Mouse (Mus musculus) heart, embryonic 11.5 days (tissue): Measurements from ENCODE around the gene Zc3h18. TPM values are rescaled to one million over a fixed set of nuclear protein-coding genes. Genes with fewer than 3 reads are reported as not detected.

Experiments used
- ATAC-seq: fragments of 200-750 bp; cut with Nextera tagmentation; replicated peaks from 2 replicates; pipeline ENCODE4 v1.8.0; 2017; ENCODE audit warnings: moderate library complexity; ENCODE audit not compliant: insufficient number of reproducible peaks, low FRiP score, low TSS enrichment
- H3K27ac ChIP-seq: fragments of 300-500 bp; sonication (generic); 2 replicates; pipeline ENCODE4 v1.5.1; 2014; ENCODE audit warnings: mild to moderate bottlenecking, low read depth, low read length
- H3K27me3 ChIP-seq: fragments of 300-500 bp; sonication (generic); 2 replicates; pipeline ENCODE4 v1.6.1; 2014; ENCODE audit warnings: mild to moderate bottlenecking, low read length, mixed read lengths; ENCODE audit not compliant: control insufficient read depth, insufficient read depth
- H3K36me3 ChIP-seq: fragments of 300-500 bp; sonication (generic); 2 replicates; pipeline ENCODE4 v1.6.1; 2014; ENCODE audit warnings: mild to moderate bottlenecking, low read length, moderate library complexity, mixed read lengths; ENCODE audit not compliant: control insufficient read depth, insufficient read depth
- H3K4me1 ChIP-seq: fragments of 300-500 bp; sonication (generic); 2 replicates; pipeline ENCODE4 v1.6.1; 2014; ENCODE audit warnings: low read length; ENCODE audit not compliant: control insufficient read depth, insufficient read depth
- H3K4me2 ChIP-seq: fragments of 300-500 bp; sonication (generic); 2 replicates; pipeline ENCODE4 v1.6.1; 2014; ENCODE audit warnings: mild to moderate bottlenecking, moderate library complexity
- H3K4me3 ChIP-seq: fragments of 300-500 bp; sonication (generic); 2 replicates; pipeline ENCODE4 v1.5.1; 2014; ENCODE audit warnings: low read depth, low read length
- H3K9ac ChIP-seq: fragments of 300-500 bp; sonication (generic); 2 replicates; pipeline ENCODE4 v1.6.1; 2014; ENCODE audit warnings: mild to moderate bottlenecking, low read depth, low read length, moderate library complexity
- H3K9me3 ChIP-seq: fragments of 300-500 bp; sonication (generic); replicated peaks from 2 replicates; pipeline ENCODE4 v1.6.1; 2016; ENCODE audit warnings: low read length; ENCODE audit not compliant: control insufficient read depth
- WGBS: fragments of 180-500 bp; shearing (Covaris S2); extraction: QIAGEN DNeasy Blood & Tissue Kit; methylation state at CpG from one replicate; pipeline ENCODE4 v1.1.7; 2014; ENCODE audit not compliant: insufficient replicate concordance; 5-methylcytosine and 5-hydroxymethylcytosine counted together
- polyA plus RNA-seq: library from polyadenylated mRNA; unstranded; fragments of >200 nt; fragmentation: Nextera tagmentation; extraction: Ambion mirVana; gene quantifications from 2 replicates; pipeline ENCODE4 v1.2.1, GENCODE M21; 2014

Zc3h18 gene
- polyA plus RNA-seq, 1 experiment from 2014 or later: 22.2 TPM

- Histone ChIP-seq H3K36me3 (no peaks in the 10 kb centered on the region), H3K4me2 (peak overlapping the region; percentile 73), H3K4me3 (peak overlapping the region; percentile 36), H3K9me3 (no peaks in the 10 kb centered on the region), H3K4me1 (peaks cover 46% of the 10 kb centered on the region), H3K27me3 (no peaks in the 10 kb centered on the region), H3K27ac (peak overlapping the region; percentile 29; the same call in 1 of the 2 replicates), H3K9ac (peak overlapping the region; percentile 65)
- no peak for ATAC-seq
- 6% methylated on average over 11 of the region's 11 CpGs for WGBS
Measured at GRCm38 (mm10) chr8:122343341-122343740, 33.1 kb upstream of the Zc3h18 start.

GRCm38 (mm10) chr8:122343758-122344157, 32.7 kb upstream of the Zc3h18 start:
- WGBS: 0% methylated on average over 14 of the region's 14 CpGs
- Histone ChIP-seq H3K9me3 (no peaks in the 10 kb centered on the region), H3K27ac (peak overlapping the region; percentile 29; the same call in 1 of the 2 replicates), H3K4me3 (peak overlapping the region; percentile 36), H3K36me3 (no peaks in the 10 kb centered on the region), H3K27me3 (no peaks in the 10 kb centered on the region), H3K4me1 (peaks cover 47% of the 10 kb centered on the region), H3K4me2 (peak overlapping the region; percentile 73), H3K9ac (peak overlapping the region; percentile 65)
- ATAC-seq: no peak

- WGBS: 3% methylated on average over 2 of the region's 5 CpGs
- Histone ChIP-seq H3K9me3 (no peaks in the 10 kb centered on the region), H3K4me1 (peaks cover 51% of the 10 kb centered on the region), H3K9ac (no peak overlapping the region), H3K36me3 (no peaks in the 10 kb centered on the region), H3K27ac (no peak overlapping the region), H3K4me2 (peak overlapping the region; percentile 73), H3K27me3 (no peaks in the 10 kb centered on the region), H3K4me3 (peak overlapping the region; percentile 36)
- 0 out of 2 replicates have a peak, but pooled peaks have one; percentile 28 for ATAC-seq
Measured at GRCm38 (mm10) chr8:122344219-122344618, 32.2 kb upstream of the Zc3h18 start.

- Histone ChIP-seq H3K9me3 (no peaks in the 10 kb centered on the region), H3K36me3 (no peaks in the 10 kb centered on the region), H3K27ac (no peak overlapping the region; the same call in 1 of the 2 replicates), H3K4me2 (peak overlapping the region; percentile 19; the same call in 1 of the 2 replicates), H3K9ac (peak overlapping the region; percentile 35; the same call in 1 of the 2 replicates), H3K4me3 (no peak overlapping the region), H3K27me3 (no peaks in the 10 kb centered on the region), H3K4me1 (peaks cover 61% of the 10 kb centered on the region)
- 52% methylated on average over 12 of the region's 12 CpGs for WGBS
- ATAC-seq: no peak
Measured at GRCm38 (mm10) chr8:122345181-122346095, 31.0 kb upstream of the Zc3h18 start.

DNA sequence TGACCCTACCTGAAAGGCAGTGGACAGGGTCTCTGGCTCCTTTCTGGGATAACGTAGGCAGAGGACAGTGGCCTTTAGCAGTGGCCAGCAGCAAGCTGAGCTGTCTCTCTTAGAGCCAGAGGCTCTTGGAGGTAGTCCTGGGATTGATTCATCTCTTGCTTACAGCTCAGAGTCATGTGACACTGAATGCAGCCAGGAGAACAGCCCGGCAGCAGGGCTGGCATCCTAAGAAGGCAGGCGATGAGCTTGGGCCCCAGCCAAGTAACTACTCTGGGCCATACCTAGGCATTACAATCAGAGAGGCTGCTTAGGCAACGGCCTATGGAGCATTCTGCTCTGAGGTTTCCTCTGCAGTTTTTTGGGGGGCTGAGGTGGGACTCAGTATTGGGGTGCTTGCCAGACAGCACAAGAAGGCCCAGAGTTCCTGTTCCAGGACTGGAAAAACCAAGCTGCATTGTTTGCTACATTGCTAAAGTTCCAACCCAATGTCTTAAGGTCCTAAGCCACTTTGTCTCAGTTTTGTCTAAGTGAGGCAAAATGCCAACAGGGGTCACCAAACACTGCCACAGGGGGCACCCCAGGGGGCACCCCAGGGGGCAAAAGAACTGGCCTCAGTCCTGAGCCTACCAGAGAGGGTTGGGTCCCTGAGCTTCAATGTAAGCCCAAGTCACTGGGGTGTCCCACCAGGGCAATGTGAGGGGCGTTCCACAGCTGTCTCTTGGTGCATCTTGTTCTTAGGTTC, 28.4 kb upstream of the Zc3h18 start:
- Histone ChIP-seq H3K27ac (no peak overlapping the region), H3K4me1 (peaks cover 47% of the 10 kb centered on the region), H3K4me2 (no peak overlapping the region), H3K4me3 (no peak overlapping the region), H3K9me3 (no peaks in the 10 kb centered on the region), H3K27me3 (no peaks in the 10 kb centered on the region), H3K9ac (no peak overlapping the region), H3K36me3 (no peaks in the 10 kb centered on the region)
- no peak for ATAC-seq
- 62% methylated on average over 5 of the region's 5 CpGs for WGBS

DNA sequence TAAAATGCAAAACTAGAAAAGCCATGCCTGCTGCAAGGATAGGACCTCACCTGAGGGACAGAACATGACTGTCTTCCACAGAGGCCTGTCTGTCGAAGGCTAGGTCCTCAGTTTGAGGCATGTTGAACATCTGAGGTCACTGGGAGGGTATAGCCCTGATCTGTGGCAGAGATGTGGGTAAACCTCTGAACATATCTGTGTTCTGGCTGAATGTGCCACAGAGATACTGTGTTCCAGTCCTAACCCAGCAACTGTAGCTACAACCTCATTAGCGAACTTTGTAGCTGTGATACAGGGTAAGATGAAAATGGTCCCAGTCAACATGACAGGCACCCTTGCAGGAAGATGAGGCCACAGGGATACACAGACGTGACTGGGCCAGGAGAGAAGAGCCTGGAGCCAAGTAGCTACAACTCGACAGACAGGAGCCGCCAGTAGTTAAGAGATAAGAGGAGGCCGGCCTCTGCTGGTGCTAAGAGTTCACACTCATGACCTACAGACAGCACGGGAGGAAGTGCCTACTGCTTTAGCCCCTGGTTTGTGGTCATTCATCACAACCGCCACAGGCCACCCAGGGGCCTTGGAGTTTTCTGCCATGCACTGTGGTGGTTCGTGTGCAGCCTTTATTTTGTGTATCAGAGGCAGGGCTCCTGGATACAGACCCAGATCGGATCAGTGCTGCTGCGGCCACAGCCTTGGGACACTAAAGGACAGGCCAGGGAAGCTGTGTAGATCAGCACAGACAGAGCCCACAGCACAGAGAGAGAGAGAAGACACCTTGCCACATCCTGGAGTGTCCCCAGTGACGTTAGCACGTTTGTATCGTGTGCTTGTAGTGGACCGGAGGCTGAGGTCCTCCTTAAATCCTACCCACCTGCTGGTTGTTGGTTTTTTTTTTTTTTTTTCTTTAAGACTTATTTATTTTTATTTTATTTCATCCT, 26.8 kb upstream of the Zc3h18 start:
- Histone ChIP-seq H3K27me3 (peaks cover 7% of the 10 kb centered on the region), H3K9me3 (no peaks in the 10 kb centered on the region), H3K4me3 (no peak overlapping the region), H3K36me3 (no peaks in the 10 kb centered on the region), H3K27ac (peak overlapping the region; percentile 31), H3K9ac (no peak overlapping the region), H3K4me1 (peaks cover 33% of the 10 kb centered on the region), H3K4me2 (peak overlapping the region; percentile 33; the same call in 1 of the 2 replicates)
- peak; percentile 31; the same call in 1 of the 2 replicates for ATAC-seq
- 14% methylated on average over 15 of the region's 15 CpGs for WGBS

DNA sequence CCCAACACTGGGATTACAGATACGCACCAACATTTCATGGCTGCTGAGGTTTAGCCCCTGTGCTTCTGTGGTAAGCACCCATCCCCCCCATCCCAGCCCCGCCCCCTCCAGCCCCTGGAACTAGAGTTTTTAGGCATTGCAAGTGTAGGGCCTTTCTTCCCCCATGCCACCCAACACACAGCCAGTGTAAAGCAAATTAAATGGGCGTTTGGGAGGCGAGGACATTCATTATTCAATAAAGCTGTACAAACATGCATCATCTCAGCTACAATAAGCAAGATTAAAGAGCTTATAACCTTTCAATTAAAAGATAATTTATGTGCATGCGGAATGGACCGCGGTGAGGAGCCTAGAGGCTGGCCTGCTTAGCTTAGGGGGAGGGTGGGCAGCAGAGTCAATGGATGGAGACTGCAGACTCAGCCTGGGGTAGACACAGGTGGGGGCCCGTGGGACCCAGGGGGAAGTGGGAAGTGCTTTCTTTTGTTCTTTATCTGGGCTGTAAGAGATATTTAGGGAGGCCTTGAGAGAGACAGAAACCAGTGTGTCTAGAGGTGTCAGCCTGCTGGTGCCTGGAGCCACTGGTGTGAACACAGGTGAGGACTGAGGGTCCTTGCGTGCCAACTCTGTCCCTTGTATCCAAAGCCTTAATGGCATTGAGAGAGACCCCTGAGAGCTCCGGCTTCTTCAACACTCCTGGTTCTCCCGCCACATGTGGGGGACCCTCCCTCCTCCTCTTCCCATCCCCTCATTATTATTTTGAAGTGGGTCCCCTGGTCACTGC, 25.9 kb upstream of the Zc3h18 start:
- Histone ChIP-seq H3K27ac (no peak overlapping the region), H3K36me3 (no peaks in the 10 kb centered on the region), H3K27me3 (peaks cover 7% of the 10 kb centered on the region), H3K4me2 (no peak overlapping the region), H3K9me3 (no peaks in the 10 kb centered on the region), H3K4me1 (peaks cover 24% of the 10 kb centered on the region), H3K9ac (no peak overlapping the region), H3K4me3 (no peak overlapping the region)
- no peak for ATAC-seq
- 32% methylated on average over 11 of the region's 11 CpGs for WGBS
